Mouse (Mus musculus) neural tube, embryonic 12.5 days (tissue): ENCODE measurements around the gene Timm23. TPM values are rescaled to one million over a fixed set of nuclear protein-coding genes. Genes with fewer than 3 reads are reported as not detected.
A peak's percentile ranks its signal among the peaks of the same experiment; 100 is the strongest.
"Not testable (repeated sequence)": the region's sequence is repeated elsewhere in the genome, so short reads cannot be mapped to it uniquely, and the experiment has no call there.

ENCODE experiments used
- ATAC-seq: fragments of 200-750 bp; cut with Nextera tagmentation; 2 replicates; pipeline ENCODE4 v1.8.0; 2017; ENCODE audit warnings: low read depth, mild to moderate bottlenecking, moderate TSS enrichment, moderate library complexity; ENCODE audit not compliant: low FRiP score
- H3K27ac ChIP-seq: fragments of 300-500 bp; sonication (generic); 2 replicates; pipeline ENCODE4 v1.5.1; 2016
- H3K27me3 ChIP-seq: fragments of 300-500 bp; sonication (generic); replicated peaks from 2 replicates; pipeline ENCODE4 v1.6.1; 2016; ENCODE audit warnings: mild to moderate bottlenecking
- H3K36me3 ChIP-seq: fragments of 300-500 bp; sonication (generic); 2 replicates; pipeline ENCODE4 v1.6.1; 2016; ENCODE audit warnings: mild to moderate bottlenecking
- H3K4me1 ChIP-seq: fragments of 300-500 bp; sonication (generic); 2 replicates; pipeline ENCODE4 v1.6.1; 2016
- H3K4me2 ChIP-seq: fragments of 300-500 bp; sonication (generic); replicated peaks from 2 replicates; pipeline ENCODE4 v1.6.1; 2016; ENCODE audit warnings: mild to moderate bottlenecking
- H3K4me3 ChIP-seq: fragments of 300-500 bp; sonication (generic); 2 replicates; pipeline ENCODE4 v1.5.1; 2016
- H3K9ac ChIP-seq: fragments of 300-500 bp; sonication (generic); 2 replicates; pipeline ENCODE4 v1.6.1; 2016; ENCODE audit warnings: mild to moderate bottlenecking
- H3K9me3 ChIP-seq: fragments of 300-500 bp; sonication (generic); 2 replicates; pipeline ENCODE4 v1.6.1; 2016; ENCODE audit warnings: mild to moderate bottlenecking
- WGBS: fragments of 180-500 bp; shearing (Covaris S2); methylation state at CpG from one replicate; pipeline ENCODE4 v1.1.7; 2016; 5-methylcytosine and 5-hydroxymethylcytosine counted together
- polyA plus RNA-seq: library from polyadenylated mRNA; unstranded; fragments of >200 nt; fragmentation: Nextera tagmentation; extraction: Ambion mirVana; gene quantifications from 2 replicates; pipeline ENCODE4 v1.2.1, GENCODE M21; 2016

Gene Timm23
- polyA plus RNA-seq, 1 experiment from 2014 or later: 220 TPM

DNA sequence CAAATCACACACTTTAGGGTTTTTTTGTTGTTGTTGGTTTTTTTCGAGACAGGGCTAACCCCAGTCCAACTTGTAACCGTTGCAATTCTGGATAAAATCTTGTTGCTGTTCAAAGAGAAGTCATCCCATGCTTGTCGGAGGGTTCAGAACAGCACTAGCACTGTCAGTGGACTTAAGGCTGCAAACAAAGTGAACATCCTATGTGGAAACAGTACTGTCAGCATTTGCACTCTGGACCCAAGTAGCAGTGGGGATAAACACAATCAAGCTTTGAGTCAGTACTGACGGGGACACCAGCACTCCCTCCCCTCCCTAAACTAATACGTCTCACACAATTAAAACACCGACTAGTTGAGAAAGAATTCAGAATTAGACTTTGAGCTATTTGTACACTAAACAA lies 20.8 kb downstream of the Timm23 start:
- ATAC-seq: no peak
- no peaks in the 10 kb centered on the region for H3K27me3 ChIP-seq
- H3K4me1 ChIP-seq: no peaks in the 10 kb centered on the region
- 90% methylated on average over 6 of the region's 6 CpGs for WGBS
- H3K9ac ChIP-seq: no peak overlapping the region
- H3K27ac ChIP-seq: no peak overlapping the region
- no peak overlapping the region for H3K4me2 ChIP-seq
- H3K9me3 ChIP-seq: no peaks in the 10 kb centered on the region
- peaks cover 53% of the 10 kb centered on the region for H3K36me3 ChIP-seq
- H3K4me3 ChIP-seq: no peak overlapping the region

DNA sequence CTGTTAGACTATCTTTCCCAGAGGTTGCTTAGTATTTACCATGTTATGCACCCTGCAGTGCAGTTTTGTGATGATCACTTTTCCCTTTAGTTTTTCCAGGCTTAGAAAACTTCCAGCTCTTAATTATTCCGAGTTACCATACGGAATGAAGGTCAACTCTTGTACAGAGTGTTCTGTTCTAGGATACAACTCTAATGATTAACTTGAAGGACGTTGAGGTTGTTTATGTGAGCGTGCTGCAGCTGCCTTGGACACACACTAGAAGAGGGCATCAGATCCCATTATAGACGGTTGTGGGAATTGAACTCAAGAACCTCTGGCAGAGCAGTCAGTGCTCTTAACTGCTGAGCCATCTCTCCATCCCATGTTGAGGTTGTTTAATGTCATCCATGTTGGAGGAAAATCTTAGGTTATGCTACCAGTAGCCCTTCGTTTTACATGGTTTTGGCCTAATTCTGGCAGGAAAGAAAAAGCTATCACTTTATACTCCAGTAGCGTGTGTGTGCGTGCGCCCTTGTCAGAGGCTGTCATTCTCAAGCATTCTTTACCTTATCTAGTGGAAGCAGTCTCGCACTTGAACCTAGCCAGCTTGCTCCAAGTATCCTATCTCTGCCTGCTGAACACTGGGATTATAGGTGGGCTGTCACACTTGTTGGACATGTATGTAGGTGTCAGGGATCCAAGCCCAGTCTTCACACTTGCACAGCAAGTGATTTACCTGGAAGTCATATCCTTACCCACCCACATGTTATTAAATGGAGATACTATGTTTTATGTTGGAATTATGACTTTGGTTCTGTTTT lies 22.1 kb downstream of the Timm23 start:
- no peak for ATAC-seq
- Histone ChIP-seq H3K36me3 (peaks cover 52% of the 10 kb centered on the region), H3K9ac (no peak overlapping the region), H3K27me3 (no peaks in the 10 kb centered on the region), H3K9me3 (no peaks in the 10 kb centered on the region), H3K4me2 (no peak overlapping the region), H3K27ac (no peak overlapping the region), H3K4me1 (no peaks in the 10 kb centered on the region), H3K4me3 (no peak overlapping the region)
- WGBS: 91% methylated on average over 10 of the region's 10 CpGs

DNA sequence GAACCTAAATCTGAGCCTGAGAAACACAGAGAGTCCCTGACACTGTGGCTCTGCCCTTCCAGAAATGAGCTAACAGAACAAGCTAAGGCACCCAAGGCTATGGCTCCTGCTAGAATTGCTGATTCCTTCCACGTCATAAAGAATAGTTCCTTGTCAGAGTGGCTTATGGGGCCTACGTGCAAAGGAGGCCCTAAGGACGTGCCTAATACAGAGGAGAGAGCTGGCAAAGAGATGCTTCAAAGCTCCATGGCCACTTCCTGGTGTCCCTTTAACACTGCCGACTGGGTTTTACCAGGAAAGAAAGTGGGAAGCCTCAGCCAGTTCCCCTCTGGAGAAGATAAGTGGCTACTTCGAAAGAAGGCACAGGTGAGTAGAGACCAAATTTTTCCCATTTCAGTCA lies 25.1 kb downstream of the Timm23 start:
- not testable (repeated sequence) for H3K27ac ChIP-seq, H3K4me1 ChIP-seq, ATAC-seq, H3K27me3 ChIP-seq, H3K4me3 ChIP-seq, H3K9ac ChIP-seq, H3K4me2 ChIP-seq, H3K9me3 ChIP-seq
- peaks cover 36% of the 10 kb centered on the region for H3K36me3 ChIP-seq
- 87% methylated on average over 5 of the region's 5 CpGs for WGBS

DNA sequence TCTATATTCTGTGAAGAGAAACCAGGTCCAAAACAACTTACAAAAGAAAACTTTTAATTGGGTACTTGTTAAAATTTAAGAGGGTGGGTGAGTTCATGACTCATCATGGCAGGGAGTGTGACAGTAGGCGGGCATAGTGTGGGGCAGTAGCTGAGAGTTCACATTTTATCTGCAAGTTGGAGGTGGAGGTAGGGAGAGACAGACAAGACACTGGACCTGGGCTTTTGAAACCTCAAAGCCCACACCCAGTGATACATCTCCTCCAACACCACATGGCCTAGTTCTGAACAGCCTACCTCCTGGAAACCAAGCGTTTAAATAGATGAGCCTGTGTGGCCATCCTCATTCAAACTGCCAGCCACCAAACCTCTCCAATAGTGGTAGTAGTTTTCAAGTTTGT lies 26.4 kb downstream of the Timm23 start:
- Histone ChIP-seq H3K27ac (no peak overlapping the region), H3K4me2 (no peak overlapping the region), H3K4me1 (no peaks in the 10 kb centered on the region), H3K4me3 (no peak overlapping the region), H3K27me3 (no peaks in the 10 kb centered on the region), H3K9me3 (no peaks in the 10 kb centered on the region), H3K36me3 (peaks cover 26% of the 10 kb centered on the region), H3K9ac (no peak overlapping the region)
- ATAC-seq: no peak
- WGBS: 92% methylated on average over 2 of the region's 2 CpGs

DNA sequence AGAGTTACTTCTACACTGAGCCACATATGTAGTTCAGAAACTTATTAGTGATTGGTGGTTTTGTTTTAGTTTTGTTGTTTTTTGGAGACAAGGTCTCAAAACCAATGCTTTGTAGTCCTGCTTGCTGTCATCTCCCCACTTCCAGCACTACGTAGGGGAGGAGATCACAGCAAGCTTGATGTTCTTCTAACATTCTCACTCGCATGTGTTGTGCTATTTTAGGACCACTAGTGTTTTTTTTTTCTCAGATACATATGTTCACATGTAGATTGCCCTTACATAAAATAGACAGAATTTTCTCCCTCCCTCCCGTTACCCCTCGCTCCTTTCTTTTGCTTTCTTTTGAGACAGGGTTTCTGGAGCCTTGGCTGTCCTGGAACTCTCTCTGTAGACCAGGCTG lies 31.6 kb downstream of the Timm23 start:
- no peak overlapping the region for H3K4me3 ChIP-seq
- H3K36me3 ChIP-seq: peaks cover 10% of the 10 kb centered on the region
- no peaks in the 10 kb centered on the region for H3K9me3 ChIP-seq
- 88% methylated on average over 4 of the region's 4 CpGs for WGBS
- no peak overlapping the region for H3K9ac ChIP-seq
- ATAC-seq: no peak
- H3K27me3 ChIP-seq: no peaks in the 10 kb centered on the region
- no peak overlapping the region for H3K27ac ChIP-seq
- H3K4me2 ChIP-seq: no peak overlapping the region
- H3K4me1 ChIP-seq: peaks cover 7% of the 10 kb centered on the region

DNA sequence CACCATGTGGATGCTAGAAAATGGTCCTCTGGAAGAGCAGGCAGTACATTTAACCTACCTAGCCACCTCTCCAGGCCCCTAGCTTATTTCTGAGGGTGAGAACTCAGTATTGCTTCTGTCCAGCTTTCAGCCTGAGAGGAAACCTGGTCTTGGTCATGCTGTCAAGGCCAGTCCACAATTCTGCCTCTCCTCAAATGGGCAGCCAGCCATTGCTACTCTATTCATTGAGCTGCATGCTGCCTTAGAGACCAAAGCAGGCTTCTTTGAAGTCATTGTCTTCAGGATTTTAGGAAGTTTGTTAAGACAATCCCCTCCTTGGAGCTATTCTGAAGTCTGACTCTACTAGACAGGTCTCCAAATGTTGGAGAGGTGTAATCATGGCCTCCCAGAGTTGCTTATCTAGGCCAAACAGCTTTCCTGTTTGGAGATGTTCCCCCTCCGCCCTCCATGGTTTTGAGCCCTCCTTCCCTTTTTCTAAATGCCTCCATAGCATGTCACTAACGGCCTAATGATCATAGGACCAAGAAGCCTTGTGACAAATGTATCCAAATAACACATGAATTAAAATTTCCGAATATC lies 33.0 kb downstream of the Timm23 start:
- H3K4me2 ChIP-seq: no peak overlapping the region
- no peak overlapping the region for H3K9ac ChIP-seq
- H3K4me1 ChIP-seq: peaks cover 9% of the 10 kb centered on the region
- H3K27ac ChIP-seq: no peak overlapping the region
- H3K9me3 ChIP-seq: no peaks in the 10 kb centered on the region
- 75% methylated on average over 3 of the region's 3 CpGs for WGBS
- H3K4me3 ChIP-seq: no peak overlapping the region
- no peaks in the 10 kb centered on the region for H3K27me3 ChIP-seq
- no peak for ATAC-seq
- H3K36me3 ChIP-seq: peaks cover 6% of the 10 kb centered on the region

DNA sequence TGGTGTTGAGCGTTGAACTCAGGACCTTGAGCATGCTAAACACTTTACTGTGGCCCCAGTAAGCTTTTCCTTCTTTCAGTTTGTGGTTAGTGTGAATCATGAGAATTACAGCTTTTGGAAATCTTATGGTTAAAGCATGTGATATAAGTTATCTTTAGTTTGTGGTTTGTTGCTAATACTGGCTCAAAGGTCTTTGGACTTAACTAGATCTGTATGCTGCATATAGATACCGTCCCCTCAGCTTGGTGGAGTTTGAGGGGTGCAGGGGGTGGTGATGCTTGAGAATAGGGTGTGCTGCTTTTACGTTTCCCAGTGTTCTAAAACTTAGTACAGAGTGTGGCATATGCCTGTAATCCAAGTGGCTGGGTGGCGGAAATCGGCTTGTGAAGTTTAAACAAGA lies 34.4 kb downstream of the Timm23 start:
- no peak for ATAC-seq
- Histone ChIP-seq H3K27me3 (no peaks in the 10 kb centered on the region), H3K27ac (no peak overlapping the region), H3K9ac (no peak overlapping the region), H3K4me2 (no peak overlapping the region), H3K36me3 (no peaks in the 10 kb centered on the region), H3K4me3 (no peak overlapping the region), H3K4me1 (peaks cover 9% of the 10 kb centered on the region), H3K9me3 (no peaks in the 10 kb centered on the region)
- 92% methylated on average over 5 of the region's 5 CpGs for WGBS

DNA sequence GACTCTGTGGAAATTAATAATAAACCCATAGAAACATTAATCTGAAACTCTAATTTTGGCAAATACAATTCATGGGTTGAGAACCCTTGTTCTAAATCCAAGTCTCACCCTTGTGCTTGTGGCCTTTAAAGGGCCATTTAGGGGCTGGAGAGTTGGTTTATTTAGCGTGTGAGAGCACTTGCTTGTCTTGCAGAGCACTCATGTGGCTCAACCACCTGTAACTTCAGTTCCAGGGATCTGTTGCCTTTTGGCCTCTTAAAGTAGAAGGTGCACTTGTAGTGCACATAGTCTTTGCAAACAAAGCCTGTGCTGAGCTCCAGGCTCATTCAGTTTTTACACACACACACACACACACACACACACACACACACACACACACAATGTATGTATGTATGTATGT lies 34.9 kb downstream of the Timm23 start:
- Histone ChIP-seq H3K9me3 (no peaks in the 10 kb centered on the region), H3K4me1 (peaks cover 9% of the 10 kb centered on the region), H3K4me2 (no peak overlapping the region), H3K27me3 (no peaks in the 10 kb centered on the region), H3K4me3 (no peak overlapping the region), H3K9ac (no peak overlapping the region), H3K36me3 (no peaks in the 10 kb centered on the region), H3K27ac (no peak overlapping the region)
- ATAC-seq: no peak
- WGBS: 87% methylated on average over 1 of the region's 1 CpGs

DNA sequence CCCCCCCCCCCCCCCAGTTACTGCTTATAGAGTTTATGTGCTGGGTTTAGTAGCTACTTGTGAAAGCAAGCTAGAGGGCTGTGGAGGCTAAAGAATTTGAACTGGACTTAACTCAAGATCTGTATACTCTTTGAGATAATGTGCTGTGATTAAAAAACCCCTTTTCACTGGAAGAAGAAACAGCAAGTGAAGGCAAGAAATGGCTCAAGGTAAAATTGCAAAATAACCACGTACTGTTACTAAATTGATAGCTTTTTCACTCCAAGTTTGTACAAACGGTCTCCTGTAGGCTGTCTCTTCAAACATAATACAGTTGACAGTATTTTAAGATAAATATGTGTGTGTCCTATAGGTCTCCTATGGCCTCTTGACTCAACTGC lies 35.6 kb downstream of the Timm23 start:
- Histone ChIP-seq H3K4me1 (peaks cover 10% of the 10 kb centered on the region), H3K4me3 (no peak overlapping the region), H3K9me3 (no peaks in the 10 kb centered on the region), H3K9ac (no peak overlapping the region), H3K36me3 (no peaks in the 10 kb centered on the region), H3K27ac (no peak overlapping the region), H3K27me3 (no peaks in the 10 kb centered on the region), H3K4me2 (peak overlapping the region; percentile 99)
- no peak for ATAC-seq
- 73% methylated on average over 2 of the region's 2 CpGs for WGBS

DNA sequence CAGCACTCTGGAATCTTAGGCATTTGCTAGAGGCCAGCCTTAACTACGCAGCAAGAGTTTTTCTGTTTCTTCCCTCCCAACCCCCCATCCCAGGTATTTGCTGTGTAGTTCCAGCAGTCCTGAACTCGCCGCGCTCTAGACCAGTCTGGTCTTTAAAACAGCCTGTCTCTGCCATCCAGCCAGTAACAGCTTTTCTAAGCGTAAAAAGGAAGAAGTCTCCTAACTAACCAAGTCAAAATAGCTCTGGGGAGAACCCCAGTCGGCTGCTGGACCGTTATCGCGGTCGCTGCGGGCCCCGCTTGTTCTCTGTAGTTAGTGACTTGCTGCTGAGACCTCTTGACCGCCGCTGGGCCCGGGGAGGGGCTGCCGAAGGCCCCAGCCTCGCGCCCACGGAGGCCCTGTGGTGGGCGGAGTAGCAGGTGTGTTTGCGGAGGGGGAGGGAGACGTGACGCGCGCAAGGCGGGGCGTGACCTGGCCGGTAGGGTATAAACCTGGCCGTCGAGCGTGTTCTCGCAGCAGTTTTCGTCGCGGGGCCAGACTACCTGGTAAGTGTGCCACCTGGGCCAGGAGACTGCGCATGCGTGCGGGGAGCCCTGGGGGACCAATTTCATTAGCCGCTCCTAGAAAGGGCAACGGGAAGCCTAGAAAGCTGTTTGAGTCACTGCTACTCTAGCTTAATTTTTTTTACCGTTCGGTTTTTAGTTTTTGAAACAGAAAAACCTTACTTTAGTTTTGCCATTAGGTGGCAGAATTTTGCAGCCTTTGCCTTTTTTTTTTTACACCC lies 36.2 kb downstream of the Timm23 start:
- no peaks in the 10 kb centered on the region for H3K36me3 ChIP-seq
- no peaks in the 10 kb centered on the region for H3K27me3 ChIP-seq
- WGBS: 1% methylated on average over 42 of the region's 42 CpGs
- H3K4me2 ChIP-seq: peak overlapping the region; percentile 99
- no peak overlapping the region for H3K27ac ChIP-seq
- peaks cover 16% of the 10 kb centered on the region for H3K4me1 ChIP-seq
- peak overlapping the region; percentile 50 for H3K4me3 ChIP-seq
- H3K9ac ChIP-seq: peak overlapping the region; percentile 66
- no peak for ATAC-seq
- no peaks in the 10 kb centered on the region for H3K9me3 ChIP-seq

DNA sequence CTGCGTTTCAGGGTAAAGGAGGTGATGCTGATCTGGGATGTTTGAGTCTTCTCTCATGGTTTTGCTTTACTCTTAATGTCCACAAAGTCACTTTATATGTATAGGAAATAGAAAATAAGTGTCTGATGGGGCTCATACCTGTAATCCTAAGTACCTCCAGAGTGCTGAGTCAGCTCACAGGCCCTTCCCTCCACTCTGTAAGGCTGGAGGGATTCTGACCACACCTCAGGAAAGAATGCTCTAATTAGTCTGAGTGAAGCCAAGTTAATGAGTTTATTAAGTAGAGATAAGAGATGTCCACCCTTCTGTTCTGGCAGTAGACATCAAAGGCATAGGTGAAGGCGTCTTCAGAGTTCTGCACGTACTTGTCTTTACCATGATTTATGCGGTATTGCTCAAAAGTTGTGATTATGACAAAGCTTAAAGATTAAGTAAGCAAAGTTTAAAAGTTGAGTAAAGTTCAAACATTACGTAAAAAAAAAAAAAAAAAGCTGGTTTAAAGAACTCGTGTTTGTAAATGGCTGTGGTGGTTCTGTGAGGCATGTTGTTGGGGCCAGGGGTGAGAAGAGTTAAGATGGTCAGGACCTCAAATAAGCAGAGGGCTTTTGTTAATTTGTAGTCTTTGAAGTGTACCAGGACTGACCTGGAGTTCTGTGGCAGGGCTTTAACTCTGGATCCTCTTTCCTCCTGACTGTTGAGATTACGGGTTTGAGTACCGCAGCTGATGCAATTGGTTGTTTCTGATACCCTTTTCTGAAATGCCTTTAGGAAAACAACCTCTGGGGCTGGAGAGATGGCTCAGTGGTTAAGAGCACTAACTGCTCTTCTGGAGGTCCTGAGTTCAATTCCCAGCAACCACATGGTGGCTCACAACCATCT lies 37.3 kb downstream of the Timm23 start:
- H3K4me3 ChIP-seq: no peak overlapping the region
- no peak overlapping the region for H3K27ac ChIP-seq
- H3K27me3 ChIP-seq: no peaks in the 10 kb centered on the region
- H3K4me1 ChIP-seq: peaks cover 19% of the 10 kb centered on the region
- no peak overlapping the region for H3K9ac ChIP-seq
- 86% methylated on average over 8 of the region's 8 CpGs for WGBS
- 0 out of 2 replicates have a peak overlapping the region, but pooled peaks have one; percentile 99 for H3K4me2 ChIP-seq
- H3K36me3 ChIP-seq: no peaks in the 10 kb centered on the region
- no peak for ATAC-seq
- no peaks in the 10 kb centered on the region for H3K9me3 ChIP-seq
